Mouse (Mus musculus): ENCODE results near the gene Otog. TPM values are rescaled to one million over a fixed set of nuclear protein-coding genes. Genes with fewer than 3 reads are reported as not detected.

Otog gene
- total and polyA plus RNA-seq, 3 experiments = under 0.01 TPM; not detected in 2

- H3K27ac ChIP-seq (ENCODE audit: insufficient read depth, low read depth) = no peak overlapping the region
- in situ Hi-C loops (cut with MboI; ENCODE audit: low pct_ligation_motif_present, low pct_unique_long_range_greater_than_20kb, low sequenced_read_pairs) = no loop called here
- no peaks in the 10 kb centered on the region for H3K9me3 ChIP-seq (replicated peaks; ENCODE audit: low read length)
- no peak overlapping the region for H3K4me2 ChIP-seq (ENCODE audit: insufficient read depth, low read depth, poor library complexity, severe bottlenecking)
- H3K27me3 ChIP-seq (replicated peaks) = peaks cover 33% of the 10 kb centered on the region
- peaks cover 5 to 6% of the 10 kb centered on the region in 2 experiments; a peak in 2 of 4 replicates for H3K4me1 ChIP-seq (ENCODE audit: control insufficient read depth in 1 of 2, insufficient read depth in 2 of 2)
- dilution Hi-C loops (cut with MboI; ENCODE audit: extremely low pct_ligation_motif_present, extremely low pct_unique_long_range_greater_than_20kb, low sequenced_read_pairs) = no loop called here
- H3K79me2 ChIP-seq (replicated peaks; ENCODE audit: control insufficient read depth, extremely low read depth, insufficient read depth, poor library complexity, severe bottlenecking) = no peaks in the 10 kb centered on the region
- no peaks in the 10 kb centered on the region for H3K36me3 ChIP-seq (replicated peaks in 1 of 2; ENCODE audit: control insufficient read depth in 1 of 2, insufficient read depth in 1 of 2, low read length in 1 of 2)
- 0 out of 2 replicates have a peak, but pooled peaks have one; percentile 20 for TF ChIP-seq TCF12 (IDR thresholded peaks at IDR 0.05; ENCODE audit: low read depth, low read length)
- no peak for TF ChIP-seq JUND (conservative IDR thresholded peaks at IDR 0.05; ENCODE audit: low read depth, low read length)
- peak in 1 of 2 experiments; percentile 46; a peak in 2 of 4 replicates for TF ChIP-seq CTCF (conservative IDR thresholded peaks at IDR 0.05 in 1 of 2, IDR thresholded peaks at IDR 0.05 in 1 of 2; ENCODE audit: low read depth in 2 of 2, low read length in 2 of 2)
- peak; percentile 33 for DNase-seq (ENCODE audit: extremely low read depth)
- H3K4me3 ChIP-seq (replicated peaks in 1 of 3; ENCODE audit: low read depth in 2 of 3, low read length in 2 of 3, poor library complexity in 1 of 3) = no peak overlapping the region
- no peak overlapping the region for H3K9ac ChIP-seq (ENCODE audit: insufficient read depth, low read depth)
These were observed 11.1 kb downstream of the Otog start for GRCm38 (mm10) chr7:46251841-46252240.

- H3K4me1 ChIP-seq (ENCODE audit: control insufficient read depth in 1 of 2, insufficient read depth in 2 of 2) = peaks cover 0 to 3% of the 10 kb centered on the region in 2 experiments; a peak in 1 of 4 replicates
- H3K4me2 ChIP-seq (ENCODE audit: insufficient read depth, low read depth, poor library complexity, severe bottlenecking) = no peak overlapping the region
- H3K4me3 ChIP-seq (replicated peaks in 1 of 3; ENCODE audit: low read depth in 2 of 3, low read length in 2 of 3, poor library complexity in 1 of 3) = no peak overlapping the region
- dilution Hi-C loops (cut with MboI; ENCODE audit: extremely low pct_ligation_motif_present, extremely low pct_unique_long_range_greater_than_20kb, low sequenced_read_pairs) = no loop called here
- no peak overlapping the region for H3K27ac ChIP-seq (ENCODE audit: insufficient read depth, low read depth)
- no peak for DNase-seq (ENCODE audit: extremely low read depth)
- peaks cover 72% of the 10 kb centered on the region for H3K27me3 ChIP-seq (replicated peaks)
- H3K9me3 ChIP-seq (replicated peaks; ENCODE audit: low read length) = no peaks in the 10 kb centered on the region
- H3K36me3 ChIP-seq (replicated peaks in 1 of 2; ENCODE audit: control insufficient read depth in 1 of 2, insufficient read depth in 1 of 2, low read length in 1 of 2) = no peaks in the 10 kb centered on the region
- TF ChIP-seq TCF12 (IDR thresholded peaks at IDR 0.05; ENCODE audit: low read depth, low read length) = no peak
- no peak for TF ChIP-seq MYC (IDR thresholded peaks at IDR 0.05; ENCODE audit: low read depth, low read length)
- TF ChIP-seq ETS1 (conservative IDR thresholded peaks at IDR 0.05; ENCODE audit: low read depth, low read length) = no peak
- no peak for TF ChIP-seq GABPA (IDR thresholded peaks at IDR 0.05; ENCODE audit: insufficient replicate concordance, low read depth, low read length)
- TF ChIP-seq UBTF (IDR thresholded peaks at IDR 0.05; ENCODE audit: low read depth, low read length) = no peak
- no peak for TF ChIP-seq IRF4 (IDR thresholded peaks at IDR 0.05; ENCODE audit: low read depth, low read length)
- no peak for TF ChIP-seq NRF1 (IDR thresholded peaks at IDR 0.05; ENCODE audit: low read depth, low read length)
- TF ChIP-seq MAX (IDR thresholded peaks at IDR 0.05; ENCODE audit: low read length) = no peak
- no peak for TF ChIP-seq HCFC1 (IDR thresholded peaks at IDR 0.05; ENCODE audit: low read depth, low read length)
- no peak overlapping the region for H3K9ac ChIP-seq (ENCODE audit: insufficient read depth, low read depth)
- in situ Hi-C loops (cut with MboI; ENCODE audit: low pct_ligation_motif_present, low pct_unique_long_range_greater_than_20kb, low sequenced_read_pairs) = loop anchor here (5.0 kb wide), 1 partner anchor 331 kb away; no protein-coding TSS in a partner anchor
- H3K79me2 ChIP-seq (replicated peaks; ENCODE audit: control insufficient read depth, extremely low read depth, insufficient read depth, poor library complexity, severe bottlenecking) = no peaks in the 10 kb centered on the region
These were observed 35.4 kb downstream of the Otog start for GRCm38 (mm10) chr7:46276156-46276555.

GRCm38 (mm10) chr7:46279946-46280345 is 39.2 kb downstream of the Otog start:
- Histone ChIP-seq H3K36me3 (replicated peaks in 1 of 2; ENCODE audit: control insufficient read depth in 1 of 2, insufficient read depth in 1 of 2, low read length in 1 of 2) (no peaks in the 10 kb centered on the region), H3K9me3 (replicated peaks; ENCODE audit: low read length) (no peaks in the 10 kb centered on the region), H3K27me3 (replicated peaks) (peaks cover 72% of the 10 kb centered on the region), H3K4me2 (ENCODE audit: insufficient read depth, low read depth, poor library complexity, severe bottlenecking) (no peak overlapping the region), H3K9ac (ENCODE audit: insufficient read depth, low read depth) (no peak overlapping the region), H3K27ac (ENCODE audit: insufficient read depth, low read depth) (no peak overlapping the region), H3K4me1 (ENCODE audit: control insufficient read depth in 1 of 2, insufficient read depth in 2 of 2) (no peaks in the 10 kb centered on the region), H3K4me3 (replicated peaks in 1 of 3; ENCODE audit: low read depth in 2 of 3, low read length in 2 of 3, poor library complexity in 1 of 3) (no peak overlapping the region), H3K79me2 (replicated peaks; ENCODE audit: control insufficient read depth, extremely low read depth, insufficient read depth, poor library complexity, severe bottlenecking) (no peaks in the 10 kb centered on the region)
- peak; percentile 71 for DNase-seq (ENCODE audit: extremely low read depth)
- TF ChIP-seq MAZ (IDR thresholded peaks at IDR 0.05; ENCODE audit: low read depth, low read length) (0 out of 2 replicates have a peak, but pooled peaks have one; percentile 35), BHLHE40 (IDR thresholded peaks at IDR 0.05; ENCODE audit: low read depth, low read length) (no peak), ZC3H11A (IDR thresholded peaks at IDR 0.05; ENCODE audit: low read depth, low read length) (peak; percentile 32; the same call in 1 of the 2 replicates), RAD21 (IDR thresholded peaks at IDR 0.05; ENCODE audit: low read depth, low read length) (peak; percentile 83), HCFC1 (IDR thresholded peaks at IDR 0.05; ENCODE audit: low read depth, low read length) (no peak), CTCF (conservative IDR thresholded peaks at IDR 0.05 in 1 of 2, IDR thresholded peaks at IDR 0.05 in 1 of 2; ENCODE audit: low read depth in 2 of 2, low read length in 2 of 2) (peak; percentile 55 to 81), RCOR1 (conservative IDR thresholded peaks at IDR 0.05; ENCODE audit: low read depth, low read length) (no peak), USF2 (conservative IDR thresholded peaks at IDR 0.05; ENCODE audit: low read depth, low read length) (no peak), KAT2A (IDR thresholded peaks at IDR 0.05; ENCODE audit: insufficient replicate concordance, low read length) (no peak), SMC3 (IDR thresholded peaks at IDR 0.05; ENCODE audit: low read depth, low read length) (peak; percentile 68)
- dilution Hi-C loops (cut with MboI; ENCODE audit: extremely low pct_ligation_motif_present, extremely low pct_unique_long_range_greater_than_20kb, low sequenced_read_pairs) (no loop called here), in situ Hi-C loops (cut with MboI; ENCODE audit: low pct_ligation_motif_present, low pct_unique_long_range_greater_than_20kb, low sequenced_read_pairs) (loop anchor here (5.0 kb wide), 1 partner anchor 327 kb away; no protein-coding TSS in a partner anchor)

Measured in CH12.LX (cell line).